Mouse (Mus musculus) hindbrain, embryonic 10.5 days (tissue): Measurements from ENCODE around the gene Apoc3. TPM values are rescaled to one million over a fixed set of nuclear protein-coding genes. Genes with fewer than 3 reads are reported as not detected.

ENCODE experiments used
- DNase-seq: peaks from one replicate; pipeline ENCODE4 v3.0.0-alpha.2; 2017; ENCODE audit warnings: low spot score
- H3K27ac ChIP-seq: fragments of 300-500 bp; sonication (generic); 2 replicates; pipeline ENCODE4 v1.5.1; 2016; ENCODE audit warnings: mild to moderate bottlenecking, moderate library complexity
- H3K27me3 ChIP-seq: fragments of 300-500 bp; sonication (generic); 2 replicates; pipeline ENCODE4 v1.6.1; 2016; ENCODE audit warnings: mild to moderate bottlenecking; ENCODE audit not compliant: poor library complexity, insufficient read depth, severe bottlenecking
- H3K36me3 ChIP-seq: fragments of 300-500 bp; sonication (generic); 2 replicates; pipeline ENCODE4 v1.6.1; 2016; ENCODE audit warnings: mild to moderate bottlenecking, moderate library complexity
- H3K4me1 ChIP-seq: fragments of 300-500 bp; sonication (generic); replicated peaks from 2 replicates; pipeline ENCODE4 v1.6.1; 2016; ENCODE audit warnings: mild to moderate bottlenecking
- H3K4me3 ChIP-seq: fragments of 300-500 bp; sonication (generic); 2 replicates; pipeline ENCODE4 v1.5.1; 2016; ENCODE audit warnings: mild to moderate bottlenecking, moderate library complexity
- H3K9me3 ChIP-seq: fragments of 300-500 bp; sonication (generic); 2 replicates; pipeline ENCODE4 v1.6.1; 2016; ENCODE audit warnings: mild to moderate bottlenecking, moderate library complexity
- WGBS: fragments of 180-500 bp; shearing (Covaris S2); methylation state at CpG from one replicate; pipeline ENCODE4 v1.1.7; 2016; 5-methylcytosine and 5-hydroxymethylcytosine counted together
- polyA plus RNA-seq: library from polyadenylated mRNA; unstranded; fragments of >200 nt; fragmentation: Nextera tagmentation; extraction: Ambion mirVana; gene quantifications from 2 replicates; pipeline ENCODE4 v1.2.1, GENCODE M21; 2016

Apoc3 gene
- polyA plus RNA-seq, 1 experiment from 2014 or later = not detected

DNA sequence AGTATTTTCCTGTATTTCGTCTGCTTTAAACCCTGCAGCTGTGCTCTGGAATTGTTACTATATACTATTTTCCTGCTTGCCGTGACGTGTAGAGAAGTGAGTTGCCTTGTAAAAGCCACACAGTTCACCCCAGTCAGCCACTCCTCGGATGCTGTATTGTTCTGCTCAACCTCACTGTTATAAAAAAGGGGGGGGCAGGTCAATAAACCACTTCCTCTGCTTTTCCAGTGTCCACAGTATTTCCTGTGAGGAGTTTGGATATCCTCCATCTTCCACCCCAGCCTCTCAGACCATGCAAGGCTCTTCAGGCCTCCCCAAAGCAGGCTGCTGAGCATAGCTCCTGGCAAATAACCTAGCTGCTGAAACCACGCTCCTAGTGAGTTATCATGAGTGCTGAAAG, 50.9 kb downstream of the Apoc3 start:
- no peak for DNase-seq
- no peaks in the 10 kb centered on the region for H3K9me3 ChIP-seq
- H3K27me3 ChIP-seq = no peaks in the 10 kb centered on the region
- no peak overlapping the region for H3K4me3 ChIP-seq
- H3K4me1 ChIP-seq = 0 out of 2 replicates have a peak, but pooled peaks cover 3% of the 10 kb centered on the region
- H3K27ac ChIP-seq = no peak overlapping the region
- H3K36me3 ChIP-seq = no peaks in the 10 kb centered on the region
- 91% methylated on average over 5 of the region's 5 CpGs for WGBS

Other genes starting within 250 kb of the Apoc3 start
- gene Pafah1b2, start 222.9 kb downstream of the Apoc3 start, polyA plus RNA-seq = 275 and 282 TPM in 2 replicates
- gene Sik3, start 222.8 kb downstream of the Apoc3 start, polyA plus RNA-seq = 6.1 and 7.1 TPM in 2 replicates
- 0.75 and 0.88 TPM in 2 replicates for gene Apoa1, start 7.1 kb downstream of the Apoc3 start, polyA plus RNA-seq
- gene Apoa4, start 5.1 kb upstream of the Apoc3 start, polyA plus RNA-seq = not detected in 2 replicates
- gene Apoa5, start 33.0 kb upstream of the Apoc3 start, polyA plus RNA-seq = 0.24 and 0.43 TPM in 2 replicates
- 64.2 and 75.9 TPM in 2 replicates for gene Zpr1, start 37.4 kb upstream of the Apoc3 start, polyA plus RNA-seq
- 28.6 and 30.5 TPM in 2 replicates for gene Bud13, start 47.4 kb upstream of the Apoc3 start, polyA plus RNA-seq
- gene 4931429L15Rik, start 84.3 kb upstream of the Apoc3 start, polyA plus RNA-seq = not detected in 2 replicates